Mouse (Mus musculus) hindbrain, embryonic 13.5 days (tissue): Measurements from ENCODE around the gene Wwox. TPM values are rescaled to one million over a fixed set of nuclear protein-coding genes. Genes with fewer than 3 reads are reported as not detected.

ENCODE experiments used
- ATAC-seq: fragments of 200-750 bp; cut with Nextera tagmentation; 2 replicates; pipeline ENCODE4 v1.8.0; 2017; ENCODE audit warnings: moderate TSS enrichment; ENCODE audit not compliant: low FRiP score
- H3K27ac ChIP-seq: fragments of 300-500 bp; sonication (generic); 2 replicates; pipeline ENCODE4 v1.5.1; 2015; ENCODE audit warnings: inconsistent platforms, mild to moderate bottlenecking, moderate library complexity
- H3K27me3 ChIP-seq: fragments of 300-500 bp; sonication (generic); 2 replicates; pipeline ENCODE4 v1.6.1; 2015; ENCODE audit warnings: mild to moderate bottlenecking, inconsistent platforms
- H3K36me3 ChIP-seq: fragments of 300-500 bp; sonication (generic); 2 replicates; pipeline ENCODE4 v1.6.1; 2015; ENCODE audit warnings: mild to moderate bottlenecking, inconsistent platforms
- H3K4me1 ChIP-seq: fragments of 300-500 bp; sonication (generic); replicated peaks from 2 replicates; pipeline ENCODE4 v1.6.1; 2015; ENCODE audit warnings: inconsistent platforms
- H3K4me2 ChIP-seq: fragments of 300-500 bp; sonication (generic); 2 replicates; pipeline ENCODE4 v1.6.1; 2015; ENCODE audit warnings: inconsistent platforms, mild to moderate bottlenecking, moderate library complexity
- H3K4me3 ChIP-seq: fragments of 300-500 bp; sonication (generic); 2 replicates; pipeline ENCODE4 v1.5.1; 2015; ENCODE audit warnings: mild to moderate bottlenecking, inconsistent platforms
- H3K9ac ChIP-seq: fragments of 300-500 bp; sonication (generic); 2 replicates; pipeline ENCODE4 v1.6.1; 2015; ENCODE audit warnings: mild to moderate bottlenecking, inconsistent platforms
- H3K9me3 ChIP-seq: fragments of 300-500 bp; sonication (generic); 2 replicates; pipeline ENCODE4 v1.6.1; 2016; ENCODE audit warnings: inconsistent platforms
- WGBS: fragments of 180-500 bp; shearing (Covaris S2); methylation state at CpG from one replicate; pipeline ENCODE4 v1.1.7; 2015; 5-methylcytosine and 5-hydroxymethylcytosine counted together
- polyA plus RNA-seq: library from polyadenylated mRNA; unstranded; fragments of >200 nt; fragmentation: Nextera tagmentation; extraction: Ambion mirVana; gene quantifications from 2 replicates; pipeline ENCODE4 v1.2.1, GENCODE M21; 2015

The Wwox gene
- polyA plus RNA-seq, 1 experiment from 2014 or later: 13.8 TPM

GRCm38 (mm10) chr8:114591296-114592280 is 152.1 kb downstream of the Wwox start:
- Histone ChIP-seq H3K27me3 (0 out of 2 replicates have a peak, but pooled peaks cover 7% of the 10 kb centered on the region), H3K4me1 (peaks cover 45% of the 10 kb centered on the region), H3K9me3 (peaks cover 5% of the 10 kb centered on the region; the same call in 1 of the 2 replicates), H3K4me2 (peak overlapping the region; percentile 44), H3K4me3 (no peak overlapping the region), H3K27ac (peak overlapping the region; percentile 82), H3K36me3 (no peaks in the 10 kb centered on the region), H3K9ac (no peak overlapping the region; the same call in 1 of the 2 replicates)
- peak; percentile 78 for ATAC-seq
- WGBS: 22% methylated on average over 26 of the region's 26 CpGs

DNA sequence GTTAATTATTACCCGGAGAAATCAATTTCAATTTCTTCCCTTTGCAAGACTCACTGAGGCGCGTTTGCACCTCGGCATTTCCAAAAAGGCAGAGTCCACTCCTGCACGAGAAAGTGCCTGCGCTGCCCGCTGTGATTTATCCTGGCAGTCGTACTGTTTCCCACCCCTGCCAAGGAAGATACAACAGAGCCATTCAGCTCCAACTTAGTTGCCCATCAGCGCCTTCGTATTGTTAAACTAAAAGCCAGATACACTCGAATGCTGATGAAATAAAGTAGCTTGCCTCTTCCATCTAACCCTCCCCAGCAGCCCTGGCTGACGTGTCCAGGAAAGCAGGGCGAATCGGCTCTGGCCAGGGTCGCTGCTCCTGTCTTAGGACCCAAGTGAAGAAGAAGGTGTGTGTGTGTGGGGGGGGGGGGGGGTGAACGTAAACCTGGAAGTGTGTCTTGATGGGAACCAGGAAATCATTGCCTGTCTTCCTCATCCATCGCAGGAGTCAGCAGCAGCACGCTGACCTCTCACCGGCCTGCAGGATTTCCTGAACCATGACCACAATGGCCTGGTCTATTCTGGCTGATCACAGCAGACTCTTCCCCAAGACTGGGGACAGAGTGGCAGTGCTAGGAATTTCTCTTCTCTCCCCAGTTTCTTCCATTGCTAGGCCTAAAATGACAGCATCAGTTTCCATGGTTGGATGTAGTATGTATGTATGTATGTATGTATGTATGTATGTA is 154.1 kb downstream of the Wwox start:
- Histone ChIP-seq H3K9ac (no peak overlapping the region), H3K4me1 (peaks cover 47% of the 10 kb centered on the region), H3K27ac (peak overlapping the region; percentile 40; the same call in 1 of the 2 replicates), H3K9me3 (peaks cover 5% of the 10 kb centered on the region; the same call in 1 of the 2 replicates), H3K27me3 (0 out of 2 replicates have a peak, but pooled peaks cover 4% of the 10 kb centered on the region), H3K4me3 (no peak overlapping the region), H3K36me3 (no peaks in the 10 kb centered on the region), H3K4me2 (peak overlapping the region; percentile 6; the same call in 1 of the 2 replicates)
- 19% methylated on average over 19 of the region's 19 CpGs for WGBS
- no peak; the same call in 1 of the 2 replicates for ATAC-seq

DNA sequence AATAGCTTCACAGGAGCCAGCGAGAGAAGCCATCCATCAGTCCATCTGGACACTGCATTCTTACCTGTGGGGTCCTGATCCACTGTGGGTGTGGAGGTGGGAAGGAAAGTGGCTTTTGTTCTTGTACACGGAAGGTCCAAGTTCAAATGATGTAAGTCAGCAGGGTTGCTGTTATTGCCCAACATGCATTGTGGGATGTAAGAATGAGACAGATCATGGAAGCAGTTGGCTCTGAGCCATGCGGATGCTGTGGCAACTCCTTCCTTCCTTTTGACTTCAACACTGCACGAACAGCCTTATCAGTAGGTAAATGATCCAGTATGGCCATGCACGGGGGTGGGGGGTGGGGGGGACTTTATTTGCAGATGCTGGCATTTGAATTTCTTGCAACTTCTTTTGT is 155.4 kb downstream of the Wwox start:
- H3K4me1 ChIP-seq: peaks cover 57% of the 10 kb centered on the region
- no peak overlapping the region for H3K9ac ChIP-seq
- peaks cover 5% of the 10 kb centered on the region; the same call in 1 of the 2 replicates for H3K9me3 ChIP-seq
- no peaks in the 10 kb centered on the region for H3K36me3 ChIP-seq
- ATAC-seq: no peak
- H3K27ac ChIP-seq: no peak overlapping the region
- peaks cover 8% of the 10 kb centered on the region for H3K27me3 ChIP-seq
- H3K4me2 ChIP-seq: no peak overlapping the region
- H3K4me3 ChIP-seq: no peak overlapping the region
- 74% methylated on average over 5 of the region's 5 CpGs for WGBS

GRCm38 (mm10) chr8:114599555-114599954 is 160.1 kb downstream of the Wwox start:
- Histone ChIP-seq H3K36me3 (no peaks in the 10 kb centered on the region), H3K27me3 (peaks cover 8% of the 10 kb centered on the region), H3K27ac (peak overlapping the region; percentile 18; the same call in 1 of the 2 replicates), H3K9me3 (peaks cover 5% of the 10 kb centered on the region; the same call in 1 of the 2 replicates), H3K4me1 (peaks cover 44% of the 10 kb centered on the region), H3K9ac (no peak overlapping the region), H3K4me3 (no peak overlapping the region), H3K4me2 (no peak overlapping the region)
- ATAC-seq: no peak
- 36% methylated on average over 10 of the region's 10 CpGs for WGBS

- Histone ChIP-seq H3K27me3 (peaks cover 8% of the 10 kb centered on the region), H3K4me3 (no peak overlapping the region), H3K27ac (no peak overlapping the region), H3K4me1 (peaks cover 46% of the 10 kb centered on the region), H3K4me2 (no peak overlapping the region), H3K36me3 (no peaks in the 10 kb centered on the region), H3K9ac (no peak overlapping the region), H3K9me3 (peaks cover 5% of the 10 kb centered on the region; the same call in 1 of the 2 replicates)
- 34% methylated on average over 11 of the region's 11 CpGs for WGBS
- no peak for ATAC-seq
These were observed 160.7 kb downstream of the Wwox start for GRCm38 (mm10) chr8:114600196-114600595.

- WGBS: 14% methylated on average over 3 of the region's 4 CpGs
- H3K27me3 ChIP-seq: peaks cover 7% of the 10 kb centered on the region
- H3K4me1 ChIP-seq: peaks cover 46% of the 10 kb centered on the region
- H3K9ac ChIP-seq: no peak overlapping the region
- no peak overlapping the region for H3K4me2 ChIP-seq
- no peak overlapping the region for H3K27ac ChIP-seq
- H3K9me3 ChIP-seq: no peaks in the 10 kb centered on the region
- no peak overlapping the region for H3K4me3 ChIP-seq
- H3K36me3 ChIP-seq: no peaks in the 10 kb centered on the region
- no peak for ATAC-seq
These were observed 163.6 kb downstream of the Wwox start for GRCm38 (mm10) chr8:114603046-114603445.

GRCm38 (mm10) chr8:114603561-114603960 is 164.1 kb downstream of the Wwox start:
- Histone ChIP-seq H3K27ac (no peak overlapping the region), H3K36me3 (no peaks in the 10 kb centered on the region), H3K9ac (no peak overlapping the region), H3K4me2 (no peak overlapping the region), H3K9me3 (no peaks in the 10 kb centered on the region), H3K4me1 (peaks cover 46% of the 10 kb centered on the region), H3K4me3 (no peak overlapping the region), H3K27me3 (peaks cover 4% of the 10 kb centered on the region)
- WGBS: 20% methylated on average over 6 of the region's 6 CpGs
- ATAC-seq: no peak

- no peaks in the 10 kb centered on the region for H3K36me3 ChIP-seq
- peaks cover 41% of the 10 kb centered on the region for H3K4me1 ChIP-seq
- peak overlapping the region; percentile 32 for H3K4me2 ChIP-seq
- no peak overlapping the region for H3K9ac ChIP-seq
- no peaks in the 10 kb centered on the region for H3K9me3 ChIP-seq
- 16% methylated on average over 16 of the region's 16 CpGs for WGBS
- no peak overlapping the region for H3K4me3 ChIP-seq
- peaks cover 4% of the 10 kb centered on the region for H3K27me3 ChIP-seq
- ATAC-seq: no peak
- no peak overlapping the region for H3K27ac ChIP-seq
These were observed 164.9 kb downstream of the Wwox start for GRCm38 (mm10) chr8:114604315-114604714.

DNA sequence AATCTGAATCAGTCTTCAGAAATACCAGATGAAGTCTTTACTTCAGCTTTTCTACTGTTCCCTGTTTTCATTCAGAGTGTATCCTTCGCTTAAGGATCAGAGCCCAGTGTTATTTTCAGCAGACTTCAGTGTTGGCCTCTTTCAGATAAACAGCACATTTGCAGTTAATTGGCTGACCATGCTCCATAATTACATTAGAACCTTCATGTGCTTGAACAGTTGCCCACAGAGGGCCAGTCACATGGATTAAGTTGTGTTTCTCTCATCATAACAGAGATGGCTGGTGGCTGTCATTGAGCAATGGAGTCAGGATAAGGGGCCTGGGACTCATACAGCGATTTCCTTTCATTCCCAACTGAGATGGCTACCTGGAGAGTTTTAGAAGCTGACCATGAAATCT is 166.2 kb downstream of the Wwox start:
- no peaks in the 10 kb centered on the region for H3K9me3 ChIP-seq
- H3K9ac ChIP-seq: no peak overlapping the region
- H3K4me3 ChIP-seq: no peak overlapping the region
- peaks cover 29% of the 10 kb centered on the region for H3K4me1 ChIP-seq
- H3K36me3 ChIP-seq: no peaks in the 10 kb centered on the region
- no peak for ATAC-seq
- no peaks in the 10 kb centered on the region for H3K27me3 ChIP-seq
- no peak overlapping the region for H3K27ac ChIP-seq
- H3K4me2 ChIP-seq: no peak overlapping the region
- 84% methylated on average over 2 of the region's 2 CpGs for WGBS

DNA sequence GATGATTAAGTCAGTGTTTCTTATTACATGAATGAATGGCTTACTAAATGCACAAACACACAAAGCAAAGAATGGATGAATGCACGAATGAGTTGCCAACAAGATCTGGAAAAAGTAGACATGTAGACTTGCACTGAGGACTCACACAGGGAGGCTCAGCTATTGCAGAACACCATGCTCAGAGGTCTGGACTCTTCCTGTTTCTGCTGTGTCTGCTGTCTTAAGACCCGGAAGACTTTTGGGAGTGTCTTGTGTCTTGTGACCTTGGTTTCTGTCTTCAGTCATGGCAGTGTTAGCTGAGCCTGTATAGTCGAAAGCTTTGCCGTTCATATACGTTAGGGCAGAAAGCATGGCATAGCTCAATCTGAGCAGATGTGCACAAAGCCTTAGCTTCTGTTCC is 169.9 kb downstream of the Wwox start:
- no peaks in the 10 kb centered on the region for H3K9me3 ChIP-seq
- WGBS: 92% methylated on average over 5 of the region's 5 CpGs
- no peak overlapping the region for H3K27ac ChIP-seq
- H3K36me3 ChIP-seq: no peaks in the 10 kb centered on the region
- H3K4me2 ChIP-seq: no peak overlapping the region
- peaks cover 8% of the 10 kb centered on the region for H3K4me1 ChIP-seq
- H3K27me3 ChIP-seq: no peaks in the 10 kb centered on the region
- ATAC-seq: no peak
- H3K4me3 ChIP-seq: no peak overlapping the region
- H3K9ac ChIP-seq: no peak overlapping the region

GRCm38 (mm10) chr8:114611075-114611474 is 171.6 kb downstream of the Wwox start:
- no peaks in the 10 kb centered on the region for H3K9me3 ChIP-seq
- H3K27me3 ChIP-seq: no peaks in the 10 kb centered on the region
- H3K4me3 ChIP-seq: no peak overlapping the region
- H3K9ac ChIP-seq: no peak overlapping the region
- H3K36me3 ChIP-seq: no peaks in the 10 kb centered on the region
- WGBS: 75% methylated on average over 7 of the region's 7 CpGs
- H3K4me2 ChIP-seq: no peak overlapping the region
- no peak for ATAC-seq
- H3K27ac ChIP-seq: no peak overlapping the region
- H3K4me1 ChIP-seq: no peaks in the 10 kb centered on the region; the same call in 1 of the 2 replicates

- no peaks in the 10 kb centered on the region for H3K9me3 ChIP-seq
- H3K27me3 ChIP-seq: no peaks in the 10 kb centered on the region
- no peak overlapping the region for H3K4me3 ChIP-seq
- no peak overlapping the region for H3K4me2 ChIP-seq
- no peak for ATAC-seq
- no peaks in the 10 kb centered on the region for H3K36me3 ChIP-seq
- H3K27ac ChIP-seq: no peak overlapping the region
- WGBS: 87% methylated on average over 3 of the region's 3 CpGs
- no peak overlapping the region for H3K9ac ChIP-seq
- H3K4me1 ChIP-seq: no peaks in the 10 kb centered on the region; the same call in 1 of the 2 replicates
These were observed 172.6 kb downstream of the Wwox start for GRCm38 (mm10) chr8:114612091-114612490.
